Mouse (Mus musculus) ES-E14 (cell line): ENCODE data around the gene Abca8b. TPM values are rescaled to one million over a fixed set of nuclear protein-coding genes. Genes with fewer than 3 reads are reported as not detected.

Experiments used
- DNase-seq: peaks from one replicate; pipeline ENCODE4 v3.0.0-alpha.2; 2013; ENCODE audit warnings: low read depth, low spot score
- H3K27ac ChIP-seq: 2 replicates; pipeline ENCODE4 v1.5.1; 2012; ENCODE audit warnings: low read depth, mild to moderate bottlenecking, low read length, moderate library complexity, mixed read lengths; ENCODE audit not compliant: poor library complexity, insufficient read depth, severe bottlenecking
- H3K36me3 ChIP-seq: 2 replicates; pipeline ENCODE4 v1.6.1; 2012; ENCODE audit warnings: mild to moderate bottlenecking, low read length, moderate library complexity, mixed read lengths; ENCODE audit not compliant: control insufficient read depth, poor library complexity, insufficient read depth, severe bottlenecking
- H3K4me1 ChIP-seq, 2 experiments: fragments of 150-350 bp in 1 of 2; sonication (generic) in 1 of 2; 2 replicates each; pipeline ENCODE4 v1.6.1; 2012; ENCODE audit warnings: low read length in 2 of 2, mild to moderate bottlenecking in 1 of 2, mixed read lengths in 1 of 2; ENCODE audit not compliant: control insufficient read depth in 2 of 2, insufficient read depth in 2 of 2, poor library complexity in 1 of 2
- H3K4me3 ChIP-seq, 2 experiments: fragments of 150-350 bp in 1 of 2; sonication (generic) in 1 of 2; 2 replicates each; pipeline ENCODE4 v1.5.1; 2012; ENCODE audit warnings: low read length in 2 of 2, low read depth in 1 of 2, mild to moderate bottlenecking in 1 of 2, mixed read lengths in 1 of 2; ENCODE audit not compliant: insufficient read depth in 1 of 2, poor library complexity in 1 of 2, severe bottlenecking in 1 of 2
- H3K9ac ChIP-seq: 2 replicates; pipeline ENCODE4 v1.6.1; 2012; ENCODE audit warnings: low read depth, mild to moderate bottlenecking, low read length, mixed read lengths; ENCODE audit not compliant: poor library complexity, insufficient read depth, severe bottlenecking
- H3K9me3 ChIP-seq: fragments of 150-350 bp; sonication (generic); 2 replicates; pipeline ENCODE4 v1.6.1; 2012; ENCODE audit warnings: low read depth, mild to moderate bottlenecking, low read length; ENCODE audit not compliant: control insufficient read depth, insufficient read depth
- CHD2 ChIP-seq: IDR thresholded peaks from 2 replicates; pipeline ENCODE4 v1.6.1; 2014; ENCODE audit warnings: mild to moderate bottlenecking, low read depth, low read length, inconsistent platforms
- HCFC1 ChIP-seq: IDR thresholded peaks from 2 replicates; pipeline ENCODE4 v1.6.1; 2012; ENCODE audit warnings: low read length, inconsistent platforms, borderline replicate concordance; ENCODE audit not compliant: insufficient read depth
- MAFK ChIP-seq: IDR thresholded peaks from 2 replicates; pipeline ENCODE4 v1.6.1; 2014; ENCODE audit warnings: mild to moderate bottlenecking, low read depth, low read length, inconsistent platforms; ENCODE audit not compliant: insufficient read depth
- ZC3H11A ChIP-seq: IDR thresholded peaks from 2 replicates; pipeline ENCODE4 v1.6.1; 2012; ENCODE audit warnings: low read depth, mild to moderate bottlenecking, inconsistent platforms, low read length, borderline replicate concordance
- ZNF384 ChIP-seq: IDR thresholded peaks from 2 replicates; pipeline ENCODE4 v1.6.1; 2012; ENCODE audit warnings: low read depth, low read length, inconsistent platforms
- in situ Hi-C, 2 experiments: fragments of 600-800 bp; cut with MboI; formaldehyde crosslinking; loops; one replicate each; pipeline ENCODE4 v1.15.1; 2025; ENCODE audit warnings: low sequenced_read_pairs in 2 of 2, inconsistent platforms in 1 of 2; ENCODE audit not compliant: unreplicated experiment in 2 of 2
- total RNA-seq: library from RNA; depleted of rRNA; stranded (reverse); fragments of 300-350 nt; gene quantifications from 2 replicates; pipeline ENCODE4 v1.2.3, GENCODE M21; 2012

Gene Abca8b
- total RNA-seq, 1 experiment = 0.27 TPM

DNA sequence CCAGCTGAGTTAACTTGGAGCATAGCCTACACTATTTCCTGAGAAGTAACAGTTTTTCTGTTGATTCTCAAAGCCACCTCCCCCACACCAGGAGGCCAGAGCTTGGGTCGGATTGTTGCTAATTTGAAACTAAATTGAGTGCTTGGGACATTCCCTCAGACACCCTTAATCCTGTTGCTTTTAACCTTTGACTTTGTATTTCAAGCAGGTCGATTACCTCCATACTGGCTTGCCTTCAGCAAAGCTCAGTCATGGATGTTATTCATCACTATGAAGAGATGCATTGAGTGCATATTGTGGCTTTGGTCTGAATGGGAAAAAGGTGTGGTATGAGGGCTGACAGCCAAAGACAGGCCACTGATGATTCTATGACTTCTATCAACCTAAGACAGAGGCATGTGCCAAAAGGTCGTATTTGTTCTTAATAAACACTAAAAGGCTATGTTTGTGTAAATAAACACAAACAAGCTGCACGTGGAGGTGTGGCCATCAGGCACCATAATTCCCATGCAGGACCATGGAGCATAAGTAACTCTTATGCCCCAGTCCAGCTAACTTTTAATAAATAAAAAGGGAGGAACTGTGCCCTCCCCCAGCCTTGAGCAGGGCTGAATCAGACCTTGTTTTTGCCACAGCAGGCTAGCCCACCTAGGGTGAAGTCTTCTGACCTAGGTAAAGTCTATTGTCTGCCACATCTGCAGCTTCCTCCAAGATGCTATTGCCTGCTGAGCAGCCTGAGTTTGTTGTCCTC, 95.0 kb downstream of the Abca8b start:
- TF ChIP-seq CHD2 (no peak), ZC3H11A (no peak), HCFC1 (no peak), ZNF384 (no peak), MAFK (no peak)
- DNase-seq = no peak
- H3K27ac ChIP-seq = no peak overlapping the region
- no peak overlapping the region for H3K9ac ChIP-seq
- no peaks in the 10 kb centered on the region; a peak in 1 of 4 replicates for H3K4me1 ChIP-seq
- in situ Hi-C loops = no loop called here
- no peaks in the 10 kb centered on the region for H3K36me3 ChIP-seq
- H3K4me3 ChIP-seq = no peak overlapping the region
- 0 out of 2 replicates have a peak, but pooled peaks cover 3% of the 10 kb centered on the region for H3K9me3 ChIP-seq

DNA sequence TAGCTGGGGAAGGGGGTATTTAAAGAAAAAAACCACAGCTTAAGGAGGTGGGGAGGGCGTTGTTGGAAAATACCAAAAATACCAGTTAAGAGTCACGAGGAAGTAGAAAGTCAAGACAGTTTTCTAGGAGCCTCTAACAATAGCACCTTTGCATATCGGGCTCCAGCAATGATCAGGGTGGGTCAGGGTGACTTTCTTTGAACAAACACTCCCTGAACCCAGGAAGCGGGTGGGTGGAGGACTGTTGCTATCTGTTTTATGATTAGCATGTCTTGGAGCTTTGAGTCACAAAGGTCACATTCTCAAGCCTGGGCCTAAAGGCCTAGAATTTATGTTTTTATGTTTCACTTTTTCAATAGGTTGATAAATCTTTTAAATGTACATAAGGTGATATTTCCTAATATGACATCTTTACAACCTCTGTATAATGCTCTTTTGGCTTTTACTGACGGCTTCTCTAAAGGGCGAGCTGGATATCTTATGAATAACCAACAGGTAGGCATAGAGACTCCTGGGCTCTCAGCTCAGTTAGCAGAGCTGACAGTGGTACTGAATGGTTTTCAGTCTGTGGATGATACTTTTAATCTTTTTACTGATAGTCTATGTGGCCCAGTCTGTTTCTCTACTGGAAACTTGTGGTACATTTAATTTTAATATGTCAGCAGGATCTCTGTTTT, 96.7 kb downstream of the Abca8b start:
- DNase-seq = no peak
- no peak overlapping the region for H3K27ac ChIP-seq
- H3K4me1 ChIP-seq = no peaks in the 10 kb centered on the region; a peak in 1 of 4 replicates
- H3K36me3 ChIP-seq = no peaks in the 10 kb centered on the region
- 0 out of 2 replicates have a peak, but pooled peaks cover 3% of the 10 kb centered on the region for H3K9me3 ChIP-seq
- no peak overlapping the region for H3K9ac ChIP-seq
- no peak overlapping the region for H3K4me3 ChIP-seq
- in situ Hi-C loops = no loop called here
- TF ChIP-seq ZC3H11A = no peak

DNA sequence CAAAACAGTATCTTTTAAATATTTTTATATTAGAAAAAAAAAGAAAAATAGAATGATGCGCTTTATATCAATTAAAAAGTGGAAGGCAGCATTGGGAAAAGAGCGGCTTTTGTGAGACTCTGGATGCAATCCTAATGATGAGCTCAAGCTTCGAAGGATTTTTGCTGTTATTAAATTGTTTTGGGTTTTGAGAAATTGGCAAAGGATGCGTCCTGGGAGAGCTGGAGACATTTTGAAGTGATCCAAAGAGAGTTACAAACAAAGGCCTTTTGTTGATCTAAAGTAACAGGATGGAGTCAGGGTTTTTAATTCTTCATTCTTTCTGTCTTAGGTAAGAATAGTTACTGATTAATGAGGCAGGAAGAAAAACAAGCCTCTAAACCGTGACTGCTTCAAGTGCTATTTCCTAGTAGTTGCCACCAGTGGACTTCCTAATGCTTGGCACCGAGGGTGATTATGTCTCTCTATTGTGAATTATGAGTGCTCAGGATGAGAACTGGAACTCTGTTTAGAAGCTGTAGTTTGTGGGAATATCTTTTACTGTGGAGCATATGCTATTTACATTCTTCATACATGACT, 99.6 kb downstream of the Abca8b start:
- TF ChIP-seq HCFC1 (no peak), MAFK (no peak), ZC3H11A (no peak), CHD2 (no peak), ZNF384 (no peak)
- H3K4me3 ChIP-seq = no peak overlapping the region
- H3K36me3 ChIP-seq = no peaks in the 10 kb centered on the region
- no peak for DNase-seq
- no peak overlapping the region for H3K9ac ChIP-seq
- H3K9me3 ChIP-seq = 0 out of 2 replicates have a peak, but pooled peaks cover 3% of the 10 kb centered on the region
- H3K27ac ChIP-seq = no peak overlapping the region
- in situ Hi-C loops = no loop called here
- no peaks in the 10 kb centered on the region for H3K4me1 ChIP-seq

DNA sequence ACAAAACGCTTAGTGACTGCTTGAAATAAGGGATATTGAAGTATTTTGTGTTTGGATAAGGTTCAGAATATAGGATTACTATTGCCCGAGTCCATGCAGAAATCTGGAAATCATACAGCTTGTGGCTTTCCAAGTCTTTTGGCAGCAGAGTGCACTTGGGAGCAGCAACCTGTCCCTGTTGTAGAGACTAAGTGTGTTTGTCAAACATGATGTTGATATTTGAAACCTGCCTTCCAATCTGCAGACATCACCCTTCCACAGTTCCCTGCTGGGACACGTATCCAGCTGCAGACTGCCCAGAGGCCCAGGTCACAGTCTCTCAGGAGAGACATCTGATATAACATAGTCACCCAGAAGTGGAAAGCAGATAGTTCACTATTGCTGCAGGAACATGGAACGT, 100.1 kb downstream of the Abca8b start:
- no peak overlapping the region for H3K9ac ChIP-seq
- H3K9me3 ChIP-seq = 0 out of 2 replicates have a peak, but pooled peaks cover 3% of the 10 kb centered on the region
- TF ChIP-seq ZC3H11A (no peak), HCFC1 (no peak), ZNF384 (no peak), MAFK (no peak)
- H3K4me3 ChIP-seq = no peak overlapping the region
- no peak overlapping the region for H3K27ac ChIP-seq
- H3K4me1 ChIP-seq = no peaks in the 10 kb centered on the region
- H3K36me3 ChIP-seq = no peaks in the 10 kb centered on the region
- in situ Hi-C loops = no loop called here
- no peak for DNase-seq
